Mouse (Mus musculus) bone marrow macrophage, adult 2 months (primary cell): ENCODE data around the gene Myo5c. TPM values are rescaled to one million over a fixed set of nuclear protein-coding genes. Genes with fewer than 3 reads are reported as not detected.
"Not testable (repeated sequence)": the region's sequence is repeated elsewhere in the genome, so short reads cannot be mapped to it uniquely, and the experiment has no call there.

Source experiments
- H3K27ac ChIP-seq: 2 replicates; pipeline ENCODE4 v1.5.1; 2012; ENCODE audit warnings: low read depth, low read length; ENCODE audit not compliant: insufficient read depth
- H3K4me1 ChIP-seq: 2 replicates; pipeline ENCODE4 v1.6.1; 2012; ENCODE audit warnings: low read length; ENCODE audit not compliant: control insufficient read depth, insufficient read depth
- H3K4me3 ChIP-seq: 2 replicates; pipeline ENCODE4 v1.5.1; 2012; ENCODE audit warnings: mild to moderate bottlenecking, low read length, moderate library complexity; ENCODE audit not compliant: insufficient read depth
- CTCF ChIP-seq: IDR thresholded peaks from 2 replicates; pipeline ENCODE4 v1.5.1; 2012; ENCODE audit warnings: low read depth, mild to moderate bottlenecking, low read length, moderate library complexity
- POLR2A ChIP-seq: IDR thresholded peaks from 2 replicates; pipeline ENCODE4 v1.6.1; 2012; ENCODE audit warnings: mild to moderate bottlenecking, low read depth, low read length, borderline replicate concordance
- polyA plus RNA-seq: library from polyadenylated mRNA; stranded (reverse); fragments of >200 nt; gene quantifications from 2 replicates; pipeline ENCODE4 v1.2.4, GENCODE M21; 2012; ENCODE audit not compliant: missing spikeins, insufficient read depth, insufficient read length

The Myo5c gene
- polyA plus RNA-seq, 1 experiment: 0.13 TPM

DNA sequence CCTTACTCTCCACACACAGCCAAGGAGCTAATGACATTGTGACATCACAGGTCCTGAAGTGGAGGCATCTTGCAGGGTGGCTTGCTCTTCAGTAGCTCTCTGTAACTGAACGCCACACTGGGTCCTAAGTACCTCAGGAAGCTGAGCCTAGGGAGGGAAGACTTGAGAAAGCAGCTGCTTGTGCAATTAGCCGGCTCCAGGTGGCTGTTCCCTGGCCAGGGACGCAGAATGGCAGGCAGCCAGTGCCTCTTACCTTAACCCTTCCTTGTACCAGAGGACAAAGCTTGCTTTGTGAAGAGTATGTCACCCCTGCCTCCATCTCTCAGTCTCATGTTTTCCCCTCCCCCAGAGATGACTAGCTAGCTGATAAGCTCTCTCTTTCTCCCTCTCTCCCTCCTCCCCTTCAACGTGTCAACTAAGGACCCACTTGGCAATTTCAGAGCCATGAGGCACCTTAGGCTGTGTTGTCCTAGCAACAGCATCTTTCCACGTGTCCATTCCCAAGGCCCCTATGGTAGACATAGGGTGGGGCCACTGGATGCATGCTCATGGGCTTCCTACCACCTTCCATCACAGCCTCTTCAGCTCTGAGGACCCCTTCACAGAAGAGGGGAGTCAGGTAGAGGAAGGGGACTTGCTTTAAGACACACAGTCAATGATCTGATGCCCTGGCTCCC is 12.0 kb downstream of the Myo5c start:
- Histone ChIP-seq H3K4me1 (no peaks in the 10 kb centered on the region), H3K4me3 (no peak overlapping the region), H3K27ac (no peak overlapping the region)
- TF ChIP-seq POLR2A (no peak), CTCF (no peak)

DNA sequence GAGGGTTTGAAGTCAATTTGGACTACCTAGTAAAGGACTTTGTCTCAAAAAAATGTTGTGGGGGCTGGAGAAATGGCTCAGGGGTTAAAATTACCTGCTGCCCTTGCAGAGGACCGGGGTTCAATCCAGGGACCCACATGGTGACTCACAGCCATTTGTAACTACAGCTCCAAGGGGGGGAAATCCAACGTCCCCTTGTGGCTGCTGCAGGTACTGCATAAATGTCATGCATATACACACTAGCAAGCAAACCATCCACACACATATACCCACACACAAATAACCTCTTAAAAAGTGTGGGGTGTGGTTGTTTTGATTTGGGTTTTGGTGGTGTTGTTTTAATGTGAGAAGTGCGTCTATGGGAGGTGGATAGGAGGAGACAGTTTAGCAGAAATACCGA is 12.7 kb downstream of the Myo5c start:
- TF ChIP-seq POLR2A (no peak), CTCF (no peak)
- Histone ChIP-seq H3K4me1 (no peaks in the 10 kb centered on the region), H3K4me3 (no peak overlapping the region), H3K27ac (no peak overlapping the region)

DNA sequence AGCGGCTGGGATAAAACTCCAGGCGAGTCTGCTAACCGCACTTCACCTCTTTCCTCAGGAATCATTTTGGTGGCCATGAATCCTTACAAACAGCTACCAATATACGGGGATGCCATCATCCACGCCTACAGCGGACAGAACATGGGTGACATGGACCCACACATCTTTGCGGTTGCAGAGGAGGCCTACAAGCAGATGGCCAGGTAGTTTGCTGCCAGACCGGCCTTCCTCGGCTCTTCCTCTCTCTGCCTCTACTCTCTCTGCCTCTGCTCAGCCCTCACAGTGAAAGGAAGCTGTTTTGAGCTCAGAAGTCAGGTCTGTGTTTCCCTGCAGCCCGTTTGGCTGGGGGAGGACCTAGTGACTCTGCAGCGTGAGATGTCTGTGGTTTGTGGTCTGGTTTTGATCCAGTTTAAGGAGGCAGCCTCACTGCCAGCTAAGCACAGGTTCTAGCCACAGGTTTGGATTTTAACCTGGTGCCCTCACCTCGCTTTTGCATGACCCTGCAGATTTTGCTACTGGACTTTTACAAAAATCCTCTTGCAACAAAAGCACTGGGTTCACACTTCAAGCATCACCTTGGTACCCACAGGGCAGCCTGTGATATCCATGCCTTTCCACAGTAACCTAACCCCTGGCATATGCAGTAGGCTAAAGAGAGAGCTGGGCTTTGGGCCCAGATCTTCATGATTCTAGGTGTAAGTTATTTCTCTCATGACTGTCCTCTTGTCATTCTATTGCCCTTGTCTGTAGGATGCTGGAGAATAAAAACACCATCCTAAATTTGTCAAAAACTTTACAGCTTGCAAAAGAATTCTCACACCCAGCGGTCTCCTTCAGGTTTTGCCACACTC is 14.5 kb downstream of the Myo5c start:
- Histone ChIP-seq H3K4me1 (no peaks in the 10 kb centered on the region), H3K4me3 (no peak overlapping the region), H3K27ac (no peak overlapping the region)
- TF ChIP-seq CTCF (no peak), POLR2A (no peak)

DNA sequence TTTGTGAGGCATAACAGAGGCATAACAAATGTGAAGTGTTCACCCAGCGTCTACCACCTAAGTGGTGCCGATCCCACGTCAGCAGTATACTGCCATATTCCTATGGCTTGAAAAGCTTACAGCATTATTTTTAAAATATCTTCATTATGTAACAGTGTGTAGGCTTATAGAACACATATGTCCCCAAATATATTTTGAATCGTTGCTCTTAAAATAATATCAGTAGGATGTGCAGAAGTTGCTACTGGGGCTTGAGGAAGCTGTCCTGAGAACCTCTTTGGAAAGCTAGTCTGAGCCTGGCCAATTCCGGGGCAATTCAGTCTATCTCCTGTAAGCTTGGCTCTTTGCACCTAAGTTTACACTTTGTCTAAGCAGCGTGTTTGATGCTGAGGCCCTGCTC is 16.1 kb downstream of the Myo5c start:
- TF ChIP-seq CTCF (no peak), POLR2A (no peak)

DNA sequence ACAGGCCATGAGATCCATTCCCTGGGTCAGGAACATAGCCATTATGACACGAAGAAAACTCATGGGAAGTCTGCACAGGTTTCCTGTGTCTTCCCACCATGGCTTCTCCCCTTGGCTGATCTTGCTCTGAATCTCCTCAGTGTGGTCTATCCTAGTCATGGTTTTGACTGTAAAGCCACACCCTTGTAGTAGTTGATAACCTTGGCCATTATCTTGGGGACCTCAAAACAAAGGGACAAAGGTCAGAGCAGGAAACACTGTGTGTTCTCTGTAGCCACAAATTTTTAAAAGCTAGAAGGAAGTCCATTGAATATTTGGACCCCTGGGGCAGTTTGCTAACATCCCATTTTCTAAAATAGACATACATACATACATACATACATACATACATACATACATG is 16.5 kb downstream of the Myo5c start:
- H3K4me1 ChIP-seq: peaks cover 4% of the 10 kb centered on the region; the same call in 1 of the 2 replicates
- no peak for TF ChIP-seq CTCF
- H3K27ac ChIP-seq: no peak overlapping the region
- H3K4me3 ChIP-seq: no peak overlapping the region

More for the DNA sequence above, 16.1 kb downstream of the Myo5c start:
- Histone ChIP-seq H3K4me3 (no peak overlapping the region), H3K4me1 (peaks cover under 1% of the 10 kb centered on the region; the same call in 1 of the 2 replicates), H3K27ac (no peak overlapping the region)

DNA sequence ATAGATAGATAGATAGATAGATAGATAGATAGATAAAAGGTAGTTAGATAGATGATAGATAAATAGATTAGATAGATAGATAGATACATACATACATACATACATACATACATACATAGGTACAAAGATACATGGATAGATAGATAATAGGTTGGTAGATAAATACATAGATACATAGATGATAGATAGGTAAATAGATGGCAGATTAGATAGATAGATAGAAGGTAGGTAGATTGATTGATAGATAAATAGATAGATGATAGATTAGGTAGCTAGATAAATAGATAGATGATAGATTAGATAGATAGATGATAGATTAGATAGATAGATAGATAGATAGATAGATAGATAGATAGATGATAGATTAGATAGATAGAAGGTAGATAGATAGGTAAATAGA is 17.1 kb downstream of the Myo5c start:
- Histone ChIP-seq H3K4me3 (no peak overlapping the region), H3K27ac (no peak overlapping the region), H3K4me1 (peaks cover 4% of the 10 kb centered on the region)
- no peak for TF ChIP-seq POLR2A
- TF ChIP-seq CTCF: no peak

DNA sequence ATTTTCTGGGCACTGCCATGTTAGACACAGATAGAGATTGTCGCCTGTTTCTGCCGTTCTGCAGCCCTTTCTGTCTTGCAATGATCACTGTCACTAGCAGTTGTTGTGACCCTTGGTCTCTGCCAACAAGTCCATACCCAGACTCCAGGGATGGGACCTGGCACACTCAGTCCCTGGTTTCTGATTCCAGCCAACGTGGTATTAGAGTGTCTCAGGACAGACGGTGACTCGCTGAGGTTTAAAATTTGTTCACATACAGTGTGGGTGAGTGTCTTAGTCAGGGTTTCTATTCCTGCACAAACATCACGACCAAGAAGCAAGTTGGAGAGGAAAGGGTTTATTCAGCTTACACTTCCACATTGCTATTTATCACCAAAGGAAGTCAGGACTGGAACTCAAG is 21.3 kb downstream of the Myo5c start:
- not testable (repeated sequence) for H3K27ac ChIP-seq, H3K4me3 ChIP-seq
- H3K4me1 ChIP-seq: peaks cover 21% of the 10 kb centered on the region

DNA sequence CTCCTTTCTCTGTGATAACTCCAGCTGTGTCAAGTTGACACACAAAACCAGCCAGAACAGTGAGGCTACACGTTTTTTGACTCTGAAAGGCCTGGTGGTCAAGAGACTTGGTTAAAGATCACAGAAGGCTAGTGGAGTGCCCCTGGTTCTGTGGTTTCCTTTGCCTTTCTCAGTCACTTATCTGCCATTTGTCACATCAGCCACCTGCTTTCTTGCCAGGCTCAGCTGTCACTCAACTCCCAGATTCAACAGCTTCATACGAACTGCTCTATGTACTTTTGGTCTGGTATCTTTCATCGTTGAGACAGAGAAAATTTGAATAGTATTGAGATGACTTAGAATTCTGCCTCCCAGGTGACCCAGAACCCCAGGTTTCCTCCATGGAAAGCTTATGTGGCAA is 21.9 kb downstream of the Myo5c start:
- no peak overlapping the region for H3K4me3 ChIP-seq
- peaks cover 21% of the 10 kb centered on the region for H3K4me1 ChIP-seq
- no peak overlapping the region for H3K27ac ChIP-seq
- TF ChIP-seq POLR2A (no peak), CTCF (no peak)

DNA sequence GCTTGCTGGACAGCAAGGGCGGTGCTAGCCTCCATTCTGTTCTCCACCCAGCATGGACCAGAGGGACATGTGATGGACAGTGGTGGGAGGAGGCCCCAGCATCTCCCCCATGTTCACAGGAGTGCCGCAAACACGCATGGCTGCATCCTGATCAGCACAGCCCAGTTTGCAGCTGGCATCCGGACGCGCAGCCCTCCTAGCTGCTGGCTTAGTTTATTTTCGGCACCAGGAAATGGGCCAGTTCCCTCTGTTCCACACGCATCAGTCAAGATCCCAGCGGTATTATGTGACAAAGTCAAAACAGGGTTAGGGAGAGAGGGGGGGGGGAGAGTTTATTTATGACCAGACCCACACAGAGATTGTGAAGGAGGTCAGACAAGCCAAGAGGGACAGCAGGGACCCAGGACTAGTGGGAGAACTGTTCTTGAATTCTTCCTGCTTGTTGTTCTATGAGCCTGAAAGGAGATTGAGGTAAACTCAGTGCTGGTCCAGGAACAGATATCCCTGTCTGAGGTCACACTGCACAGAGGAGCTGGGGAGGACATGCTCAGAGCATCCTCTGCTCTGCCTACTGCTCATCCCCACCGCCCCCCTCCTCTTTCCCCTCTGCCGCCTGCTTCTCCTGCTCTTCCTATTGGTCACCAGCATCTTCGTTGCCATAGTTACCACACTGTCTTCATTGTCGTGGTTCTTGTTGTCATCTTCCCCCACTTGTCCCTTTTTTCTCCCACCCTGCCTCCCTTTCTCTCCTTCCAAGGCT is 22.6 kb downstream of the Myo5c start:
- peaks cover 21% of the 10 kb centered on the region for H3K4me1 ChIP-seq
- H3K27ac ChIP-seq: no peak overlapping the region
- no peak overlapping the region for H3K4me3 ChIP-seq
- TF ChIP-seq CTCF: no peak
